Mouse (Mus musculus) cerebellum, adult 8-10 months (tissue): ENCODE data around the gene Prss16.

ENCODE experiments used
- DNase-seq: peaks from one replicate; pipeline ENCODE4 v3.0.0; 2022

The Prss16 gene

DNA sequence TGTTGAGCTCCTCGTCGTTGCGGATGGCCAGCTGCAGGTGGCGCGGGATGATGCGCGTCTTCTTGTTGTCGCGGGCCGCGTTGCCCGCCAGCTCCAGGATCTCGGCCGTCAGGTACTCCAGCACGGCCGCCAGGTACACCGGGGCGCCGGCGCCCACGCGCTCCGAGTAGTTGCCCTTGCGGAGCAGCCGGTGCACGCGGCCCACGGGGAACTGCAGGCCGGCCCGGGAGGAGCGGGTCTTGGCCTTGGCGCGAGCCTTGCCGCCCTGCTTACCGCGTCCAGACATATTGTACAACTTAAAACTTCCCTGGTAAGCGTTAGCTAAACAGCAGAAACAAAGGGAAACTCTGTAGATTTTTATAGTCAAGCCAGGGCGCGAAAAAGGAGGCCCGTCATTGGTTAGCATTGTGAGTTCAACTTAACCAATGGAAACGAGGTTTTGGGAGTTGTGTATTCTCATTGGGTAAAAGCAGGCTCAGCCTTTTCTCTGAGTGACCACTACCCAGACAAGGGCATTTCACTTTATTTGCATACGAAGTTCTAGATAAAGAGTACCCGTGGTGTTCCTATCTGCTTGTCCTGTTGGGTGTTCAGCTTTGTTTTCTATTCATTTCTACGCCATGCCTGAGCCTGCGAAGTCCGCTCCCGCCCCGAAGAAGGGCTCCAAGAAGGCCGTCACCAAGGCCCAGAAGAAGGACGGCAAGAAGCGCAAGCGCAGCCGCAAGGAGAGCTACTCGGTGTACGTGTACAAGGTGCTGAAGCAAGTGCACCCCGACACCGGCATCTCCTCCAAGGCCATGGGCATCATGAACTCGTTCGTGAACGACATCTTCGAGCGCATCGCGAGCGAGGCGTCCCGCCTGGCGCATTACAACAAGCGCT lies 26.0 kb upstream of the Prss16 start, which contains the start of the genes Hist1h2ah and Hist1h2bk:
Gene Hist1h2ah (minus strand): TSS at position 302 of the 882 bp plus-strand sequence.
Gene Hist1h2bk (plus strand): TSS at position 604 of the 882 bp plus-strand sequence.
- peak; percentile 73 for DNase-seq

DNA sequence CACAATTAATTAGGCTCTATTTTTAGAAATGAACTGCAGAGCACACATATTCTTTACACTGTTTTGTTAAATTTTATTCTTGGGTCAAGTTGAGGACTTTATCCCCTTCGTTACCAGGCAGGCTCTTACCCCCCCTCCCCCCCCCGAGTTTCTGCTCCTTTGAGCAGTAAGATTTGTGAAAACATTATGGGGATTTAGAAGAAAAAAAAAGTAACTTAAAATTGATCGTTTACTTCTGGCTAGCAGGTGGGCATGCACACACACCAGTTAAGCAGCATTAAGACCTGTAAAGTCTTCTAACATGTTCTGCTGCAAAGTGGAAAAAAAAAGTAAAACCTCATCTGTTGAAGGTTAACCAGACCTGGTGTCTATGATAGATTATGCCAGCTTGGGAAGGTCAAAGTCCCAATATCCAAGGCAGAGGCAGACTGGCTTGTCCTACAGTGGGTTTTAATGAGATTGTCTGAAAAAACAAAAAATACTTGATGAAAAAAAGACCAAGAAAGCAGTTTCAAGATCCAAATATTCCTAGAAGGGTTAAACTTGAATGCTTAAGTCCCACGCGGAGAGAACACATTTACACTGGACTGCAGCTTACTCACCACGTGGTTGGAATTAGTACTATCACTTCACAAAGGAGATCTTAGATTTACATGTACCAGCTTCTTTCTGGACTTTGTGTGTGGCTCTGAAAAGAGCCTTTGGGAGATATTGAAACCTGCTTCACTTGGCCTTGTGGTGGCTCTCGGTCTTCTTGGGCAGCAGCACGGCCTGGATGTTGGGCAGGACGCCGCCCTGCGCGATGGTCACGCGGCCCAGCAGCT lies 25.1 kb upstream of the Prss16 start:
- no peak for DNase-seq

DNA sequence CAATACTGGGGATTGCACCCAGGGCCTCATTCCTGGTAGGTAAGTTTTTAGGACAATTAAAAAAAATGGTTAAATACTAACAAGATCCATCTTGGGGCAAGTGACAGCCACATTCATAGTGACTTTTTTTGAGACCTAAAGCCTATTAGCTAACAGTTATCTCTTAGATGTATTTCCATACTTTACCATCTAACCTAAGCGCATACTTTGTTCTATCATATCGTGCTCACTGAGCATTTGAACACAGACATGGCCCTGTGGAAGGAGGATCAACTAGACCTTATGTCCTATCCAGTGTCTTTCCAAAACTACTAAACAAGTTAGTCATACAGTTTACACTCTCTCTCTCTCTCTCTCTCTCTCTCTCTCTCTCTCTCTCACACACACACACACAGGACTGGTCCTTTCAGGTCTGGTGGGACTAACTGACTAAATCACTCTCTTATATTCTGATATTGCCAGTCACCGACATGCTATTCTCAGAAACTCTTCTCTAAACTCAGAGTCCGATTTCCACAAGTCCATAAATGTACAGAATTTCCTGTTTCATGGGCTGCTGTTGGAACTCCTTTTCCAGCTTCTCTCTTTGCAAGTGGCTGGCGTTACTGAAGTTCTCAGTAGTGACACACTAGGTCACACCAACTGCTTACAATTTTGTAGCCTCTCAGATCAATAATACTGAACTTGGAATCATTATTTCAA lies 24.4 kb upstream of the Prss16 start:
- DNase-seq, result no peak

DNA sequence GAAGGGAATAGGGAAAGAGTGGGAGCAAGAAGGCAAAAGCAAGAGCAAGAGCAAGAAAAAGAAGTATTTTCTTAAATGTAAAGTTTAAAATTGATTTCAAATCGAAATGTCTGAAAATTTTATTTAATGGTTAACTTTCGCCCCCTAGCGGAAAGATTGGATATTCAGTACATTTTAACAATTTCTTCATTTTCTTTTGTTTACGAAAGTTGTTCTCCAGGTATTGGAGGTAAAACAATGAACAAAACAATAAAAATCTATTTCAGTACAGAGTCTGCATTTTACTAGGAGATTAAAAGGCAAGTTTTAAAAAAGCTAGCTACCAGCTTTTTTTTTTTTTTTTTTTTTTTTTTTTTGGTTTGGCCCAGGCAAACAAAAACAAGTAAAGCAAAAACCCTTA lies 21.0 kb upstream of the Prss16 start:
- DNase-seq, result no peak

DNA sequence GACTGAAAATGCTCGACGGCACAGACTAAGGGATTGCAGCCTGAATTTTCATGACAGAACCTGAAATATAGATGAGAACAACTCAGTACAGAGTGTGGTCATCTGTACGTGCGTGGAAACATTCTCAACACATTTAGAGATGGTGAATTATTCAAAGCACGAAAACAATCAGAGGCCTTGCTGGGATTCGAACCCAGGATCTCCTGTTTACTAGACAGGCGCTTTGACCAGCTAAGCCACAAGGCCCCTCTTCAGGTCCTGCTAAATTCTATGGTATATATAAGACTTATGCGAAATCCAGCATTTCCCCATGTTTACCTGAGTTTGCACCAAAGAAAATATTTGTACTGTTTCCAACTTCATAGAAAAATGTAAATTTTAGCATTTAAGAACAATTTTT lies 20.4 kb upstream of the Prss16 start:
- DNase-seq, result no peak

DNA sequence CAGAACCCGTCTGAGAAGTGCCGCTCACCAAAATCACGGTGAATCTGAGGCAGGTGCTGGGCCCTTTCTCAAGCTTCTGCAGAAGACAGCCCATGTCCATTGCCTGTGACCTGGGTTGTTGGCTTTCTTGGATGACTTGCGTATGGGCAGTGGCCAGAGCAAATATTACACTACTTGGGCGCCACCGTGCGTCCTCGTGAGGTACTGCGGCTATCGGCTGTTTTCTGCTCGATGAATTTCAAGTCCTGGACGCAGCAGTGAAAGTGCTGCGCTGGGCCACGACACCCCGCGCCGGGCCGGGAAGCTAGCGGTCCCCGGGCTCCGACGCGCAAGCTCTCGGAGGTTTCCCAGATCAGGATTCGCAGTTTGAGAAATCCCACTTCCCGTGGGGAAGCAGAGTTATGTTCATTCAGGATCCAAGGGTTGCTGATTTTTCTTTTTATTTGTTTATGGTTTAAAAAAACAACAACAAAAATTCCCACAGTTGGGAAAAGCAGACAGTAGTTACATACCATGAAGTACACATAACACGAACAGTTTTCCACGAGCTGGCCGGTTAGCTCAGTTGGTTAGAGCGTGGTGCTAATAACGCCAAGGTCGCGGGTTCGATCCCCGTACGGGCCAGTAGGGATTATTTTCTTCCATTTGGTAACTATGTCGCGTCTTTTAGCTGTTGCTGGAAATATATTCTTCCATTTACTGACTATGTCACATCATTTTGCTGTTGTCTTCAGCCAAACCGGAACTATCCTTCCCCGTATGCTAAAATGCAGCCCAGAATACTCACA lies 19.3 kb upstream of the Prss16 start:
- peak; percentile 96 for DNase-seq

DNA sequence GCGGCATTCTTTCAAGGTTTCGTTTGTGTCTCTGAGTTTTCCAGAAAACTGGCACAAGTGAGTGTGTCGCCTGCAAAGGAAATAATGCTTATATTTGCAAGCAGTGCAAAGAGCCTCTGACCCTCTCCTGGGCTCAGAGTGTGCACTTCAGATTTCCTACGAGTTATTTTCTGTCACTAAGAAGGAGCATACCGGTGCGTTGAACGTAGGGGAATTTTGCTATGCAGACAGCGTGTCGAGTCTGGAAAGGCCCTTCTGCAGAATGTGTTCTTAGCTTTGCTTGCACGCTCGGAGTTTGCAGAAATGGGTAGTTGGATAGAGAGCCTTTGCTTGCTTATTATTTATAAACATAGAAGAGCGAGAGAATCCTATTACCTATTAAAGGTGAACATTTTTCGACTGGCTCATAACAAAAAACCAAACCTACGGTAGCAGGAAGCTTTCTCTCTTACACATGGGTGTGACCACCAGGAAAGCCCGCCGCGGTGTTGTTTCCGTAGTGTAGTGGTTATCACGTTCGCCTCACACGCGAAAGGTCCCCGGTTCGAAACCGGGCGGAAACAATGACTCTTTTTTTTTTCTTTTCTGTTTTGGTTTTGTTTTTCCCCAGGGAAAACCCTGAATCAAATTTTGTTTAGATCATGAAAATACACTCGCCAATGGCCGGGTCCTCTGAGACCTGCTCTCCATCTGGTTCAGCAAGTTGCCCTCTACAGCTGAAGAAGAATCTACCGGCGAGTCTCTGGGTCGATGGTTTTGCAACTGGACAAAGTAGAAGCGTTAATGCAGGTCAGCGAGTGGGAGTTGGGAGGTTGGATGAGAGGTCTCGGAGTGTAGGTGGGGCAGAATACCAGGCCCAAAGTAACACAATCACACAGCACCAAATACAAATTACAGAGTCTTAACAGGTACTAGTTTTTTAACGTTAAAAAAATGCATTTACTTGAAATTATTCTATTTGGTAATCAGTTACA lies 16.8 kb upstream of the Prss16 start:
- peak; percentile 76 for DNase-seq

DNA sequence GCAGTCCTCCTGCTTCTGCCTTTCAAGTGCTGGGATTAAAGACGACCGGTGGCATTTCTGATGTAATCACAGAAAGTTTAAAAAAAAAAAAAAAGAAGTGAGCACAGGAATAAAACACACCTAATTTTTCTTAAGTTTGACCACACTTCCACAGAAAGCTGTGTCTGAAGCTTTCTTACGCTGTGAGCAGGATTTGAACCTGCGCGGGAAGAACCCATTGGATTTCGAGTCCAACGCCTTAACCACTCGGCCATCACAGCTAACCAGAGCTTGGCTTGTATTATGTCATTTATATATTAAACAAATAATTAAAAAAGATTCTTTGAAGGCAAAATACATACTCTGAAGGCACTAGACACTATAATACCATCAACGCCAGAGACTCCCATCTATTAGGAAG lies 12.7 kb upstream of the Prss16 start:
- peak; percentile 69 for DNase-seq

DNA sequence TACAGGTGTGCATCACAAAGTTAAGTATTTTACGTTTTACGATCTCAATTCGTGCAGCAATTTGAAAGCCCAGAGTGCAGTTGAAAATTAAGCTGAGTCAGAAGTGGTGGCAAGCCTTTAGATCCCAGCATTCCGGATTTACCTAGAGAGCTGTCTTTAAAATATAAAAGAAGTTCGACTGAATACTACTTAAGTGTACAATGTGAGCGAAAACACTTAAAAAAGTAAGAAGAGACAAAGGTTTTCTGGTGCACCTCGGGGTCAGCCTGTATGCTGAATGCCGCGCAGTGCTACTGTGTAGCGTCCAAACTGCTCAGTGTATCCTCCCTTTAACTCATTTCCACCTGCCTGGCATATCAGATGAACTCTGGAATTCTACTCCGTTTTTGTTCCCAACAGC lies 12.0 kb upstream of the Prss16 start:
- DNase-seq, result no peak

DNA sequence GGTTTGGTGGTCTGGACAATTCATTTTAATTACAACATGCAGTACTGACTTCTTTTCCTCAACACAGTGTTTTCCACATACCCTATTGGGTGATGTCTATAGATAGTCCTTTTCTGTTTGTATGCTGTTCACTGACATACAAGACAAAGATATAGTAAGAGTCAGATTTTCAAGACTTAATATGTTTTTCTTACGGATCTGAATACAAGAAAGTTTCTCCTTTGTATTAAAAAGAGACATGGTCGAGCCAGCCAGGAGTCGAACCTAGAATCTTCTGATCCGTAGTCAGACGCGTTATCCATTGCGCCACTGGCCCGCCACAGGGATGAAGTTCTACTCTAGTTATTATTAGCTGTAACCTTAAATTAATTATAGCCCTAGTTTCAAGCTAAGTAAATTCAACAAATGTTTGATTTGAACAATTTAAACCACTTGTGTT lies 11.4 kb upstream of the Prss16 start:
- DNase-seq, result no peak

DNA sequence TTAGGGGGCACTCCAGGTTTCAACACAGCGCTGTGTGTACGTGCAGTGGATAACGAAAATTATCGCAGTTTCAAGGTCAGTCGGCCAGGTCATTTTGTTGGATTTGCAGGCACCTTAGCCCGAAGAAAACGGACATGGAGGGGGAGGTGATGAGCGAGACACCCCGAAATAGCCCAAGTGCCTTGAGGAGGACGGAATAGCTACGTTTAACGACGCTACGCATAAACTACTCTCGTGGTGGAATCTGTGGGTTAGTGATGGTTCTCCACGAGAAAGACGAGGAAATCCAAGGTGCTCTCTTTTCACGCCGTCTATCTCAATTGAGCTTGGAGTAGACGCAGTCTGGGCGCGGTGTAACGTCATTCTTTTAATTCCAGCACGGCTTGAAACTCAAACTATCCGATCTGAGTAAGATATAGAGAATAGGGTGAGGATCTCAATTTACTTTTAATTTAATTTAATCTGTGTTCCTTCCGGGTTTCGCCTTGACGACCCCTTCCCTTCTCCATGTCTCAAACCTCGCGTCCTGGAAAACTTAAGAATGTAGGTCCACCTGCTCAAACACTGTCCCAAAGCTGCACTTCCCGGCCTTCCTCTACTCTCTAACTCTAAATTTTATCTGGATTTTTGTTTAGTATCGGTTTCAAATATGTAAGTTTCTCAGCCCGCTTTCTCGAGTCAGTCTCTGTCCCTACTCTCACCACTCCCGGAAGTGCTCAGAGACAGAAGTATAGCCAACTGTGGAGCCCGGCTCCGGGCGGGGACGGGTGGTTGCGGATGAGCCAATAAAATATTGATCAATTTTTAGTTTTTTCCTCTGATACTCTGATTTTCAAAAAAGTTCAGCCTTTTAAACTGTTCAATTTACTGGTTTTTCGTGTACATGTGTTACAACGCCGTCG lies 10.6 kb upstream of the Prss16 start:
- no peak for DNase-seq

DNA sequence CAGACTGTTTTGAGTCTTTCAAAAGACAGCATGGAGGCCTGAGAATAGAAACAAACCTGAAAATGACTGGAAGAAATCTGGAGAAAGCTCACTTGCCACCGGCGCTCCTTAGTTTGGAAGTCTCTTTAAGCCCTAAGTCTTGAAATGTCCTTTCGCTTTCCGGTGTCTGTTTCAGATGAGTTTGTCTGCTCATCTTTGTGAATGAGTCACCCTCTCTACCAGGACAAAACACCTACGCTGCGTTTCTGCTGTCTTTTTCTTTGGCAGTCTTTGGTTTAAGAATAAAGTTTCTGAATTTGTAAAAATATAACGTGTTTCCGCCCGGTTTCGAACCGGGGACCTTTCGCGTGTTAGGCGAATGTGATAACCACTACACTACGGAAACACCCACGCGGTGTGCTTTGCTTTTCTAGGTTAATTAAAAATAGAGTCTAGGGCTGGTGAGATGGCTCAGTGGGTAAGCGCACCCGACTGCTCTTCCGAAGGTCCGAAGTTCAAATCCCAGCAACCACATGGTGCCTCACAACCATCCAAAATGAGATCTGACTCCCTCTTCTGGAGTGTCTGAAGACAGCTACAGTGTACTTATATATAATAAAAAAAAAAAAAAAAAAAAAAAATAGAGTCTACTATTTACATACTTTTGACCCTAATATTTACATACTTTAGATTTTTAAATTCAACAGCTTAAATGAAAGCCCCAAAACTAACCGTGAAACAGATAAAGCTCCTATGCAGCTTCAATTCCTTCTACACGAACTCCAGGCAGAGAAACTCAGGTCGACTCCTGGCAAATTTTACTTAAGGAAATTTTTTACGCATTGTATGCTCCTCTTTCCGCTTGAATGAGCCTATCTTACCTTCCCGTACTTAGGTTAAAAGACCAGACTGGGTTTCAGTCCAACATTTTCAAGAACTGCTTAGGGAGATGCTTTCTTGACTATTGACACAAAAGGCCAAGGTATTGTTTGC lies 6.2 kb upstream of the Prss16 start:
- DNase-seq, result no peak

DNA sequence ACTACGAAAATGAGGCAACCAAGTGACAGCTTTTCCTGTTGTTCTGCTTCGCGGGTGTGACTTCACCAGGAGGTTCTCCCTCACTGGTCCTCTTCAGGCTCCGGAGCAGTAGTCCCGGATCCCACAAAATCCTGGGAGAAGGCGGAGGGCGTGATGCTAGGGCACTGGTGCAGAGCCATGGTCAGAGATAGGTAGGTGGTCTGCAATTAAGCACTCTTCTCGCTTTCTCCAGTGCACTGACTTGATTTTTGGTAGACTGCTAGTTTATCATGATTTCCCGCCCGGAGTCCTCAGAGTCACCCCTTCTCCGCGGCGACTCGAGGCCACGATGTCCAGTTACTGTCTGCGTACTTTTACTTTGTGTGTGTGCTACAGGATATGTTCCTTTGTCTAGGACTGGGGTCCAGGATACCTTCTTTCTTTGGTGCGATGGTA lies 4.9 kb upstream of the Prss16 start:
- DNase-seq, result no peak

DNA sequence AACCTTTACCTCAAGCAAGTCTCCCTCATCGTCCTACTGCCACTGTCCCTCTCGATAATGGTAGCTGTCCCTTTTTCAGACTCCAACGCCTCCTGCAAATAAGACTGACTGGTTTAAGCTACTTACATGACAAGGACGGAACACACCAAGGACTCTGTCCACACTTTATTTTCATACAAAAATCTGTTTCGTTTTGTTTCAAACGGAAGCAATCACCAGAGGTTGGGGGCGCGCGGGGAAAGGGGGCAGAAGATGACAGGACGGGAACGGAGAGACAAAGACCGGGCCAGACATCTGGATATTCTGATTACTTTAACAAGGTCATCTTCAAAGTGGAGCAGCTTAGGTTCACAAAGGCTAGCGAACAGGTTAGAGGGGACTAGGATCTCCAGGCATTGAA lies 4.2 kb upstream of the Prss16 start:
- DNase-seq, result no peak

DNA sequence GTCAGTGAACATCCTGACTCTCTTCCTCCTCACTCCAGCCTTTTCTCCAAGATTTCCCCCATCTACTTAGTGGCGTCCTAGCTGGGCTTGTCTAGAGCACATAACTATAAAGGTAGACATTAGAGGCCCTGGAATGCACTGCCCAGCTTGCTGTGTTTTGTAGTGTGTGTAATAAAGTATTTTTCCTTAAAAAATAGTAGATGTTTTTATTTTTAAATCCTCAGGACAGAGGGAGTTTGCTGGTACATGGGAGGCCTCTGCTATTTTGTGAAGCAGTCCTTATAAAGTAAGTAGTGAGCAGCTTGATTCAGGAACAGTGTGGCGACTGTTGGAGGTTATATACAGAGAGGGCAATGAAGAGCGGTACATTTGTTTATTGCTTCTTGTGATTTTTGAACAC lies 835 bp downstream of the Prss16 start:
- DNase-seq, result no peak

DNA sequence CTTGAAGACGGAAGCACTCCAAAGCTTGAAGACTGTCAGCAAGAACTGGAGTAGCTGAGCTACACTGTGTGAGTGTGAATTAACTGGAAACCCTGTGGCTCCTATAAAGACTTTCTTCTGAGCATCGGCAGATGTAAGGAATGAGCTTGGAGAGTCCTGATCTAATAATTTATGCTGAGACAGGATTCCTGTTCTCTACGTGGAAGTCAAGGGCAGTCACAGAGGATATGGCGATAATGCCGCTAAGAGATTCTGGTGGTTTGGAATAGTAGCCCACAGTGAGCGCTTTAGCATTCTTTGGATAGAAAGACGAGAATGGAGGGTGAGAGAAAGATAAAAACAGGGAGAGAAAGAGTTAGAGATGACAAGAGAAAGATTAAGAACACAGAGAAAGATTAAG lies 1.7 kb downstream of the Prss16 start:
- no peak for DNase-seq

DNA sequence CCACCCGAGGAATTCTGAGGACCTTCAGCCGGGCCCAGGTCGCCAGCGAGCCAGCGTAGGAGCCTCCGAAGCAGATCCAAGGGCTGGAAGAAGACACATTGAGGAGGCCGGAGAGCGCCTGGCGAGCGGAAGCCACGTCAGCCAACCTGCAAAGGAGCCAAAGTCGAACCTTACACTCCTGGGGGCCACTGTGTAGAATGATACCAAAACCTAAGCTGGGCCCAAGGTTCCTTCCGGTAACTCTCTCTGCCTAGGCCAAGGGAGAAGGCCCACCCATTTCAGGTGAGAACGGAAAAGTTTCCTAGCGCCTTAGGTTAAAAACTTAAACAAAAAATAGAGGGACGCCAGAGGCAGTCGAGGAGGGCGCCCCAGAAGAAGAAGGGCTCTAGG lies 2.4 kb downstream of the Prss16 start:
- no peak for DNase-seq

DNA sequence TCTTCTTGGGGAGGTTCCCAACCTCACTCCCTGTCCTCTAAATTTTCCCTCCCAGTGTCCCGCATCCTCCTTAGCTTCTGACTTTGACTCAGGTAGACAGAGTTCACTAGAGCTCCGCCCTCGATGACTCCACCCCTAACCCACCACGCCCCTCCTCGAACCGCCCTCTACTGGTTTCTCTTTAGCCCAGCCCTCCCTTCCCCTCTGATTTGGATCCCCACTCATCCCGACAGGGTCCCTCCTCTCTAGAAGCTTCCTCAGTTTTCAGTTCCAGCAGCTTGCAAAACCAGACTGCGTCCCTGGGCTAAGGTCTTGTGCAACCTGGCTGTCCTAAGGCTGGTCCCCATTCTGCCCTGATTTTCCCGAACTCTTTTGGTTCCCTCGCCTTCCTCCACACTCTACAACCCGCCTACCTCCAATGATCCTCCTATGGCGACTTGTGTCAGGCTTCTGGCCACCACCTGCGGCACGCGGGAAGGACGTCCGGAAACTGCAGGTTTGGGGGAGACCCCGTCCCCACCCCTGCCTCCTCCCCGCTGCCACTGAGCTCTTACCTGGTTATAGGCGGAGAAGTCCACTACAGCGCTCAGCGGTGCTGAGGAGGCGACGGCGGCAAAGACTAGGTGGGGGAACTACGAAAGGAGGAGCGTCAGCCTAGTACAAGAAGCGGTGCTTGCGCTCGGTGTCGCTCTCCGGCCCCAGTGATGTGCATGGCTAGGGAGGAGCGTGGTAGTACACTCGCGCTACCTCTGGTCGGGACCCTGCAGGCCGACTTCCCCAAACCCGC lies 3.0 kb downstream of the Prss16 start:
- no peak for DNase-seq
